Mouse (Mus musculus): ENCODE measurements at regions not wholly inside any gene's neighbourhood (a gene's known extent, or its start where the extent isn't known, plus 50 kb on each side); places are given as distances from the start of the nearest gene placed in this dataset.

DNA sequence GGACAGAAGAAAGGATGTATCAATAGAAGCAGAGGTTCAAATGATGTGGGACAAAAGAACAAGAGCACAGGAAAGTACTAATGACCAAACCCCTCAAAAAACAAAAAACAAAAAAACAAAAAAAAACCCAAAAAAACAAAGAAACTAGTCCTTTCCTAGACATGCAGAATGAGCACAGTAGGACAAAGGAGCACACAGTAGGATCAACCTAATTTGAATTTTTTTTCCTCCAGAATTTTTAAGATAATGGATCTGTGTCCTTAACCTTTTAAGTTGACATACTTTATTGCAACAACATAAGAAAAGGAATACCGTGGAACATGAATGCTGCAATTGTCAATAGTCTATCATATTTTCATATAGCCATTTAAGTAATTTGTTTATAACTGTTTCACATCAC is 370.2 kb upstream of the Dach1 start:
- no peak for DNase-seq (ENCODE audit: low spot score in 2 of 2)

DNA sequence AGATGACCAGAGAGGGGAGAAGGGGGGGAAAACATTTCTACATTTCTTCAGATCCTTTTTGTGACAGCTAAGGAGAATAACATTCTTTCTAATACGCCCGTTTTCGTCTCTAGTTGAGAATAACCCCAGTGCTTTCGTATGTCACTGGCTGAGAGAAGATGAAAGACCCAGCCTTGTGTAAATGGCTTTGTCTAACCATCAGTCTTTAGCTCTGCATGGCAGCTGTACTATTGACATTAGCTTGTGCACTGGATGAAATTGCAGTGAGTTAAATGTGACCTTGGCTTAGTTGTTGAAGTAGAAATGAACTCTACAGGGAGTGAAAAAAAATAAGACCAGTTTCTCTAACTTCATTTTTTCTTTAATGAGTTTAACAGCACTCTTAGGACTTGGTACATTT is 368.7 kb upstream of the Dach1 start:
- DNase-seq (ENCODE audit: low spot score in 2 of 2), result no peak

DNA sequence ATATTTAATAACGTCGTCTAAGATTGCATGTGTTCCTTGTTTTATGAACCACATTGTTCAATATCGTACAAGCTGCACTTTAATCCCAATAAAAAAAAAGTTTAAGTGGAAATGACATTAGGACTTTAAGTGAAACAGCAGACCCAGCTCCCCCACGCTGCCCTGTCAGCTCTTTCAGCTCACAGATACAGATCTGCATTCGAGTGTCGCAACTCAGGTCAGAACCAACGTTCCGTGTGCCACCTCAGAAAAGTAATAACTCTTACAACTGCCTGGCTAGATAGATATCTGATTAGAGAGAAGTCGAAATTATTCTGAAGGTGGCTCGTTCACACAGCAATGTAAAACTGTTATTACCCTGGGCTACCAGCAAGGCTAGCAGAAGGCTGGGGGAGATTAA is 364.0 kb upstream of the Dach1 start:
- no peak for DNase-seq (ENCODE audit: low spot score in 2 of 2)

DNA sequence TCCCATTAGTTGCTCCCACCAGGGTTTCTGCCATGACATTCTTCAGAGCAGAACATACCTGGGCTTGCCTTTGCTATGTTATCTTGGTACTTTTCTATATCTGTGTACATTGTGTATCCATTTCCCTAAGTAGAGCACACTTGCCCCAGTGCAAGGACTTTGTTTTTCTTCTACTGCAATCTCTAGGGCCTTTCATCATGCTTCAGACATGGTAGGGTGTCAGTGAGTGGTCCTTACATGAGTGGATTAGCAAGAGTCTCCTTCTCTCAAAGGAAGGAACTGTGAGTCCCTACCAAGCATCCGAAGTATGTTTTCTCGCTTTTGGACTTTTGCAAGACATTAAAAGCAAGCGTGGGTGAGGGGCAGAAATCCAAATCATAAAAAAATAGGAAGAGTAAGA is 351.4 kb upstream of the Dach1 start:
- DNase-seq (ENCODE audit: low spot score in 2 of 2), result no peak

DNA sequence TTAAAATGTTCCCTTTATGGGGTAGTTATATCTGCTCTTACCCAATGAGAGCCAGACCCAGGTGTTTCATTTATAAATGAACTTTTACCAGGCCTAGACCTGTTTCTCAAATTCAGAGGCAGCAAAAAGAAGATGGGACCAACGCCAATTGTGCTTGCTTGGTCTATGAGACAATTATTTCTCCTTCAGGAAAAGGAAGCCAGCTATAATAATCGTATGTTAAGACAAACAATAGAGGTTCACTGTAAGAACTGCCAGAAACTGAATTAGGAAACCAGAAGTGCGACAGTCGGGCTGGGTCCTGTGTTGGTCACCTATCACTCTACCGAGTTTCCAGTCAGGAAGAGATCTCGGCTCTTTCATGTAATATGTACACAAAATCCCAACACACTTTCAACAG is 335.8 kb upstream of the Dach1 start:
- DNase-seq (ENCODE audit: low spot score in 2 of 2), result no peak

DNA sequence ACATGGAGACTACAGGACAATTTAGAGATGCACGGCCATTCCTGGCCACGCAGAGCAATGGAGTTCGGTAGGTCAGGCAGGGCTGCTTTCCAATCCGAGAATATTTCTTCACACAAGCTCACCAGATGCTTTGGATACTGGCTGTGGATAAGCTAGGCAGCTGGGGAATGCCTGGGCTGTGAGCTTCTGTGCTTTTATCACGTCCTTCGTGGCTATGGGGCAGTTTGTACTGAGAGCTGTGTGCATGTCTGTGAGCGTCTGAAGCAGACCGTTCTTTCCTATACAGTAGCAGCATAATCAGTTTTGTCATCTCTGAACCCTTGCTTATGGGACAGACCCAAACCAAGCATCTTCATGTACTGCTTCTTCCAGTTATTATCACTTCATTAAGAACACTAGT is 307.9 kb upstream of the Dach1 start:
- DNase-seq (ENCODE audit: low spot score in 2 of 2), result no peak

DNA sequence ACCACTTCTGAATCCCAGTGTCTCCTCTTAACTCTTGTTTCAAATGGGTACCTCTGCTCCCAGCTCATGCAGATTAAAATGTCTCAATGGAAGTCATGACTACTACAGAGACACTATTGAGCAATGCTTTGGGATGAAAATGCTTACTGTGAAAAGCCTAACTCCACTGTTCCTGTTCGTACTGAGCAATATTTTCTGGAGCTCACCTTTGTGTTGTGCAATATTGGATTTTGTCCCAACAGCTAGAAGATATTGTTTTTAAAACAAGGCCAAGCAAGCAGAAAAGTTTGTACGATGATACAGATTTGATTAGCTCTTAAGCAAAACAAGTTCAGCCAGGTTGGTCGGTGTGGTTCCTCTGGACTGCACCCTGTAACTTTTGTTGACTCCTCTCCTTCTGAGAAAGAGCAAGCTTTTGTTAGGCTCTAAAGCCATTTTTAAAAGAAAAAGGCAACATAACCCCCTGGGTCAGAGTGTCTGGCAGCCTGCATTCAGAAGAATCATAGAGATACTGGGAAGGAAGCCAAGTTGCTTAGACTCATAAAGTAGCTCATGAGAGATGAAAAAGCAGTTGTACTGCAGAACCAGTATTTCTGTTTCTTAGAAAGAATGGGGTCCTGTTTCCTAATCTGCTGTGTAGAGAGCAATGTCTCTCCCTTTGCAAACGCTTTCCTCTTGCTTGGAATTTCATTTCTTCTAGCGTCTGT is 302.4 kb upstream of the Dach1 start:
- DNase-seq (ENCODE audit: low spot score in 2 of 2), result peak in 1 of 2 experiments; percentile 24

DNA sequence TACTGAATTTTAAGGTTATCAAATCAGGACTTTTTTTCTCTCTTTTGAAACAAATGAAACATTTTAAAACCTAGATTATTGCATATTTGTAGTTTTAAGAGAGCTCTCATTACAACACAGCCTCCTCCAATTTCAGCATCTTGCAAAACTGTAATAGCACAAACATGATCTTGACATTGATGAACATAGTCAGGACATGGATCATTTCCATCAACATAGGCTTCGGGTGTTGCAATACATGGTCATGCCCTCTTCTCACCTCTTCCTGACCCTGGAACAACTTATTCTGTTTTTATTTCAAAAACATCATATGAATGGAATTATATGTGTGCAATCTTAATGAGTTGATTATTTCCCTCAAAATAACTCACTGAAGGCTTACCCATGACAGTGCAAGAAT is 284.9 kb upstream of the Dach1 start:
- DNase-seq (ENCODE audit: low spot score in 2 of 2), result no peak

DNA sequence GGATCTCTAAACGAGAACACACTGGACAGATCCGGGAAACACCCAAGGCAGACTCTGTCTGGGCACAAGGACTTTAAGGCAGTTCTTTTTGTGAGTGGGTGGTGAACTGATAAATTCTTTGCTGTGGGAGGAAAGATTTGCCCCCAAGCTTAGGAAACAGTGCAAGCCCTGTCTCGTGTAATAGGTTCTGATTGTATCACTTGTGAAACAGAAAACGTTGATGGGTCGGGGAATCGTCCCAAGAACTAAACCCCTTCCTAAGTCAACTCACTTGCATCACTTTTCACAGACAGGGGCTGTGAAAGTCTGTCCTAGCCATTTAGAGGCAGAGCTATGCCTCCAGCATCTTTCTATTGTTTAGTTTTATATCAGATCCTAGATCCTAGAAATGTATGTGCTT is 282.6 kb upstream of the Dach1 start:
- no peak for DNase-seq (ENCODE audit: low spot score in 2 of 2)

DNA sequence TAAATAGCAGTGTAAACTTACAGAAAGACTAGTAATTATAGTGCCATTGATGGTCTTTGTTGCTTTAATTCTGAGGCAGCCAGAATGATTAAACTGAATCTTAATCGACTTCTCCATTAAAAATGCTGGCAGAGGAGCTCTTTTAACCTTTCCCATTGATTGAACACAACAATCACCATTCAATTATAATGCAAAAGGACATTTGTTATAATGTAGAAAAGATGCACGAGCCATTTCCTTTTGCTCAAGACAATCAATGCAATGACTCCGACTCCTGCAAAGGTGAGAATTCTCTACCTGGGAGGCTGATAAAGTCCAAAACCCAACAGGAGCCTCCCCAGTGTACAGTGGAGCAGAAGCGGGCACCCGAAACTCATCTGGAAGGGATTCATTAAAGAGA is 280.0 kb upstream of the Dach1 start:
- DNase-seq (ENCODE audit: low spot score in 2 of 2), result no peak

DNA sequence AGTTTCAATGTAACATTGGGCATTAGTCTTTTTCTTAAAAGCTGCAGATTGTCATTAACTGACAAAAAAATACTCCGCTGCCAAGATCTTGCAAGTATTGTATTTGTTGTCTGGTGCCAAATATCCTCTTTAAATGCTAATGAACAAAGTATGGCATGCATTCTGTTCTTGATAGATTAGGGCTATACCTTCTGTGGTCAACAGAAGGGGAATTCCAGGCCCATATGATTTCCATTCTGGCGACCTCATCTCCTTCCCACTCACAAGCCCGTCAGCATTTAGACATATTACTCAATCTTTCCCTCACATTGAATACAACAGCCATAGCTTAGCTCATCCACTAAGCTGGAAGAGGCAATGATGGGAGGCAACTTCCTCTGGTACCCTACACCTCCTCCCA is 272.8 kb upstream of the Dach1 start:
- no peak for DNase-seq (ENCODE audit: low spot score in 2 of 2)

DNA sequence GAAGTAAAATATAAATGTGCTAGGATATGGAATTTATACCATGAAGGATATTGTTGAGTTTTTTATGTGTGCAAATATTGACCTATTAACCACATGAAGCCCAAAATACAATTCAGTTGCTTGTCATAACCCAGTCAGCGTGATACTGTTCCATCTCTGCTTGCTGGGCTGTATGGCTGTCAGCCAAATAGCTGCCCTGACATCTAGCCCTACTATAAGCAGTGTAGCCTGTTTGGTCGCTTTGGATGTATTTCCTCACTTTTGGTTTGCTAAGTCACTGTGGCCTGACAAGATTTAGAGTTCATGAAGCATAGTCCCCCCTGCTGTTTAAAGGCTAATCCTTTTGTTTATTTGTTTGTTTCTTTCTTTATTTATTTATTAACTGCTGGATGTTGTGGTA is 272.4 kb upstream of the Dach1 start:
- DNase-seq (ENCODE audit: low spot score in 2 of 2), result no peak

DNA sequence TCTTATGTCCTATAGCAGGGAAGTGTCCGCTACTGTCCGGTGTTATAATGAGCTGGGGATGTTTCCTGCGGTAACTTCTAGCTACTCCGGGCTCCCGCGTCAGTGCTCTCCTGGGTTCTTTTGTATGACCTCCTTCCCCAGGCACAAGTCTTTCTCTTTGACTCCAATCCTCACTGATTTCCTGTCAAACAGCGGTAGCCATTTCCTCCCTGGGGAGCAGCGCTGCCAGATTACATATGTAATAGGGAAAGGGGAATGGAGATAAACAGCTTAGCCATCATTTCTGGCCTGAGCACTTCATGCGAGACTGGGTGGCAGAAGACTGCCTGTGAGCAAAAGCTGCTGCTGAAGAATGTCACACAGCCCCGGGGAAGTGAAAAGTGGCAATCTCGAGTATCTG is 262.4 kb upstream of the Dach1 start:
- DNase-seq (ENCODE audit: low spot score in 2 of 2), result no peak

DNA sequence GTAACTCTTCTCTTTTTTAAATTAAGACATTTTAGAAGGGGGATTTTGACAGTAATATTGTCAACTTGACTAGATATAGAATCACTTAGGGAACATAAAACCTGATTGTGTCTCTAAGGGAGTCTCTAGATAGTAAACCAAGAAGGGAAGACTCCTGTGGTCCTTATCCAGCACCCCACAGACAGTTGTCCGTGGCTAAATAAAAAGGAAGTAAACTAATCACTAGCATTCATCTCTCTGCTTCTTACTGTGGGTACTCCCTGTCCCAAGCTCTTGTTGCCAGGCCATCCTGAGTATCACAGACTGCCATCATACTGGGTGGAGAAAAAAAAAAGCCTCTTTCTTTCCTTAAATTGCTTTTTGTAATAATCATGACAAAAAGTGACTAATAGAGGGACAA is 248.2 kb upstream of the Dach1 start:
- DNase-seq (ENCODE audit: low spot score in 2 of 2), result no peak

DNA sequence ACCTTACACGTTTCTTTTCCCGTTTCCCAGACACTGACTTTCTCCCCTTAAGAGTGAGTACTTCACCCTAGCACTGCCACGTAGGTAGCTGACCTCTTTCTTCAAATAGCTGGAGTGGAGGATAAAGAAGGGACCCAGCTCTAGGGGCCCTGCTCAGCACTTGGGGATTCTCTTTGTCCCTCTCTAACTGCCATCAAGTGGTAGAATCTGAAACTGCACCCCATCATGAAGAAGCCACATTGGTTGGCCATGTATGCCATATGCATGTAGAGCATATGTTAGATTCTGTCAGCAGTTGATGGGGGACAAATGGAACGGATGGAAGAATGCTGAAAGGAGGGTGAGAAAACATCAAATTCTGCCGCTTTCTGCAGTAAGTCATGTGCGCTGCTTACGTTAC is 244.6 kb upstream of the Dach1 start:
- no peak for DNase-seq (ENCODE audit: low spot score in 2 of 2)

DNA sequence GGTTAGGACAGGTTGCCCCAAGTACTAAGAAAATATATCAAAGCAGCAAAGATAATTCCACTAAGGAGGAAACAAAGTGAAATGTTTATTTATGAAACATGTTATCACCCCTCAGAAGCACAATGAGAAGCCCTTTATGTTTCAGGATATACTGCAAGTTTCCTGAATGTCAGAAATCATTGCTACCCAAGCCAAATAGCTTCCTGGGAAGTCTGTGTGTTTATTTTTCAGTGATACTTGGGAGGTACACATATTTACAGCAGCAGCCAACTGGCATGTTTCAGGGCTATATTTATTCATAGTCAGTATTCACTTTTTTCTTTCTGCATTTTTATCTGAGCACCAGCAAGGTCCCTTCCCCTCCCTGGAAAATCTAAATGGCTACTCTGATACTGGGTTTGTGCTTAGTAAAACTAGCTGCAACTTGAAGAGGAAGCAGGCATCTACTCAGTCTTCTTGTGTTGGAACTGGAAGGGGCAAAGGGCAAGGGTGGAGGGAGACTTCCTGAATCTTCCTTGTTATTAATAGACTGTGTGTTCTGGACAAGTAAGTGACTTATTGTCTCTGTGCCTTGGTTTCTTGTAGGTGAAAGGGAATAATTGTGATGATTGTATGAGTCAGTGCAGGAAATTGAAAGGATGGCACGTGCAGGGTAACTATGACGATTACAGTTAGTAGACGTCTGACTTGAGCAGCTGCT is 236.5 kb upstream of the Dach1 start:
- DNase-seq (ENCODE audit: low spot score in 2 of 2), result no peak

DNA sequence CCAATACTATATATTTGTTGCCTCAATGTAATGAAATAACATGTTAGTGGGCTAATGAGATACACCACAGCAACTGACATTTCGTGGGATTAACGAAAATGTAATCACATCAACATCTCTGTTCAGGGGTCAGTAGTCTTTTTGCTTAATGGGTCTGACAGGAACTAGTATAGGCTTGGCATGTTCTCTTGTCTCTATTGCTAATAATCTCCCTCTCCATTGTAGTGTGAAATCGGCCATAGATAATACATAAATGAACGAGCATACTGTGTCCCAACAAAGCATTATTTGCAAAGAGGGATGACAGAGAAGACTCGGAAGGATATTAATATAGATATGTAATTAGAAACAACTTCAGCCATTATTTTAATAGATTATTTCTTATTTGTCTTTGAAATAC is 234.5 kb upstream of the Dach1 start:
- no peak for DNase-seq (ENCODE audit: low spot score in 2 of 2)

DNA sequence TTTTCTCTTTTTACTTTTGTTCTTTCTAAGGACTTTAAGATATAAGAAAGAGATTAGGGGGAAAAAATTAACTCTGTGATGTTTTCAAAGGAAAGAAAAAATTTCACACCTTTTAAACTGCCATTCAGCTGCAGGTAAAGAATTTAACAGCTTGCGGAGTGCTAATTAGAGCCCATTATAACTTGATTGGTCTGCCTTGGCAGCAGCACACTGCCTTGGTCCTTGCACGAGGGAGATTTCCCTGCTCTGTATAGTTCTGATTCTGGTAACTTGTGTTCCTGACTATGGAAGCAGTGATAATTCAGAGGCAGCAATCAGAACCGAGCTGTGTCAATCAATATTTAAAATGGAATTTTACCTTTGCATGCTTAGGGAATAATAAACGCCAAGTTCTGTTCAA is 218.3 kb upstream of the Dach1 start:
- DNase-seq (ENCODE audit: low spot score in 2 of 2), result no peak

Measured in gastrocnemius, postnatal 4 days (tissue).